Mouse (Mus musculus): ENCODE data around the gene A2ml1.

The A2ml1 gene

GRCm38 (mm10) chr6:128504743-128505142 is 76.7 kb downstream of the A2ml1 start:
- ChIA-PET POLR2A (no interaction called here), CTCF (interaction anchor here in 1 of 4 experiments (1.0 kb wide), 1 partner anchor 332 kb away, joined by 3 read pairs; no protein-coding TSS in a partner anchor)

- POLR2A ChIA-PET, result no interaction called here
- CTCF ChIA-PET, result no interaction called here
Observed at GRCm38 (mm10) chr6:128495346-128495745, 86.1 kb downstream of the A2ml1 start.

- ChIA-PET POLR2A (no interaction called here), CTCF (interaction anchor here in 2 of 4 experiments (0.6 to 1.0 kb wide), 2 partner anchors 15 to 28 kb away, joined by 3 to 5 read pairs; no protein-coding TSS in a partner anchor)
Observed at GRCm38 (mm10) chr6:128494646-128495331, 86.6 kb downstream of the A2ml1 start.

- ChIA-PET CTCF (interaction anchor here in 2 of 4 experiments (0.5 to 0.8 kb wide), 3 partner anchors 30 to 581 kb away, joined by 3 read pairs; no protein-coding TSS in a partner anchor), POLR2A (no interaction called here)
Observed at GRCm38 (mm10) chr6:128491916-128492315, 89.5 kb downstream of the A2ml1 start.

DNA sequence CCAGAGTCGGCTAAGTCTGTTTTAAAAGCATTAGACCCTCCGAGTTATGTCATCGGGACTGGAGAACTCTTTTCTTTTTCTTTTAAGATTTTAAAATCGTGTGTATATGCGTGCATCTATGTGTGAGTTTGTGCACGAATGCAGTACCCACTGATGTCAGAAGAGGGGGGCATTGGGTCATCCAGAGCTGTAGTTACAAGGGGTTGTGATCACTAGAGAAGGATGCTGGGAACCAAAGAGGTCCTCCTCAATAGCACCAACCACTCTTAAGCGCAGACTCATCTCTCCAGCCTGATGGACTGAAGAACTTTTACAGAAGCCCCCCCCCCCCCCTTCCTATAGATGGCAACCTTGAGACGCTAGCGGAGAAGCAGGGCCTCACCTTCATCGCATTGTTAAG is 91.3 kb downstream of the A2ml1 start:
- POLR2A ChIA-PET, result interaction anchor here in 3 of 4 experiments (0.6 to 3.0 kb wide), 8 partner anchors 11 to 289 kb away, joined by 3 to 12 read pairs (median 4); no protein-coding TSS in a partner anchor
- CTCF ChIA-PET, result interaction anchor here in 3 of 4 experiments (0.6 to 2.1 kb wide), 7 partner anchors 11 to 139 kb away, joined by 3 to 11 read pairs (median 4); no protein-coding TSS in a partner anchor
